Mouse (Mus musculus): ENCODE measurements around the gene Pgbd5. TPM values are rescaled to one million over a fixed set of nuclear protein-coding genes. Genes with fewer than 3 reads are reported as not detected.

Gene Pgbd5
- total and polyA plus RNA-seq, 3 experiments = 0.89 to 3.9 (median 3.1) TPM

- H3K9ac ChIP-seq (ENCODE audit: insufficient read depth, low read depth) = no peak overlapping the region
- no peak overlapping the region for H3K4me3 ChIP-seq (replicated peaks in 1 of 3; ENCODE audit: low read depth in 2 of 3, low read length in 2 of 3, poor library complexity in 1 of 3)
- no peaks in the 10 kb centered on the region for H3K79me2 ChIP-seq (replicated peaks; ENCODE audit: control insufficient read depth, extremely low read depth, insufficient read depth, poor library complexity, severe bottlenecking)
- H3K36me3 ChIP-seq (replicated peaks in 1 of 2; ENCODE audit: control insufficient read depth in 1 of 2, insufficient read depth in 1 of 2, low read length in 1 of 2) = no peaks in the 10 kb centered on the region
- TF ChIP-seq ZKSCAN1 (IDR thresholded peaks at IDR 0.05; ENCODE audit: borderline replicate concordance, low read depth, low read length) = no peak
- no peak for TF ChIP-seq SMC3 (IDR thresholded peaks at IDR 0.05; ENCODE audit: low read depth, low read length)
- TF ChIP-seq E2F4 (IDR thresholded peaks at IDR 0.05; ENCODE audit: insufficient replicate concordance, low read depth, low read length) = no peak
- no peak for TF ChIP-seq MYC (IDR thresholded peaks at IDR 0.05; ENCODE audit: low read depth, low read length)
- TF ChIP-seq JUND (conservative IDR thresholded peaks at IDR 0.05; ENCODE audit: low read depth, low read length) = no peak
- TF ChIP-seq ETS1 (conservative IDR thresholded peaks at IDR 0.05; ENCODE audit: low read depth, low read length) = no peak
- TF ChIP-seq POLR2A (IDR thresholded peaks at IDR 0.05; ENCODE audit: low read depth, low read length) = no peak
- no peak for TF ChIP-seq IRF4 (IDR thresholded peaks at IDR 0.05; ENCODE audit: low read depth, low read length)
- TF ChIP-seq NELFE (IDR thresholded peaks at IDR 0.05; ENCODE audit: low read depth, low read length) = no peak
- TF ChIP-seq CTCF (conservative IDR thresholded peaks at IDR 0.05 in 1 of 2, IDR thresholded peaks at IDR 0.05 in 1 of 2; ENCODE audit: low read depth in 2 of 2, low read length in 2 of 2) = no peak
- TF ChIP-seq ZMIZ1 (IDR thresholded peaks at IDR 0.05; ENCODE audit: low read depth, low read length) = no peak
- no peak for TF ChIP-seq CHD1 (IDR thresholded peaks at IDR 0.05; ENCODE audit: low read depth, low read length)
- TF ChIP-seq RAD21 (IDR thresholded peaks at IDR 0.05; ENCODE audit: low read depth, low read length) = no peak
- no peak for TF ChIP-seq PAX5 (IDR thresholded peaks at IDR 0.05; ENCODE audit: low read length)
- no peak for TF ChIP-seq MAZ (IDR thresholded peaks at IDR 0.05; ENCODE audit: low read depth, low read length)
- TF ChIP-seq ELF1 (IDR thresholded peaks at IDR 0.05; ENCODE audit: low read depth, low read length) = no peak
- no peak for TF ChIP-seq JUN (IDR thresholded peaks at IDR 0.05; ENCODE audit: insufficient read depth, low read depth, low read length)
- no peak for TF ChIP-seq MAX (IDR thresholded peaks at IDR 0.05; ENCODE audit: low read length)
- TF ChIP-seq TCF12 (IDR thresholded peaks at IDR 0.05; ENCODE audit: low read depth, low read length) = no peak
- no peak for TF ChIP-seq RCOR1 (conservative IDR thresholded peaks at IDR 0.05; ENCODE audit: low read depth, low read length)
- H3K4me2 ChIP-seq (ENCODE audit: insufficient read depth, low read depth, poor library complexity, severe bottlenecking) = no peak overlapping the region
- in situ Hi-C loops (cut with MboI; ENCODE audit: low pct_ligation_motif_present, low pct_unique_long_range_greater_than_20kb, low sequenced_read_pairs) (no loop called here), dilution Hi-C loops (cut with MboI; ENCODE audit: extremely low pct_ligation_motif_present, extremely low pct_unique_long_range_greater_than_20kb, low sequenced_read_pairs) (no loop called here)
- H3K9me3 ChIP-seq (replicated peaks; ENCODE audit: low read length) = peaks cover 2% of the 10 kb centered on the region
- peaks cover 0 to 2% of the 10 kb centered on the region in 2 experiments; a peak in 1 of 4 replicates for H3K4me1 ChIP-seq (ENCODE audit: control insufficient read depth in 1 of 2, insufficient read depth in 2 of 2)
- H3K27ac ChIP-seq (ENCODE audit: insufficient read depth, low read depth) = no peak overlapping the region
- H3K27me3 ChIP-seq (replicated peaks) = peaks cover 75% of the 10 kb centered on the region
- DNase-seq (ENCODE audit: extremely low read depth) = no peak
Observed at GRCm38 (mm10) chr8:124463111-124463510, 23.7 kb upstream of the Pgbd5 start.

GRCm38 (mm10) chr8:124462192-124462591, 22.7 kb upstream of the Pgbd5 start:
- no peak for TF ChIP-seq ZC3H11A (IDR thresholded peaks at IDR 0.05; ENCODE audit: low read depth, low read length)
- TF ChIP-seq PAX5 (IDR thresholded peaks at IDR 0.05; ENCODE audit: low read length) = no peak
- no peak for TF ChIP-seq ZMIZ1 (IDR thresholded peaks at IDR 0.05; ENCODE audit: low read depth, low read length)
- peaks cover 2% of the 10 kb centered on the region for H3K9me3 ChIP-seq (replicated peaks; ENCODE audit: low read length)
- no peaks in the 10 kb centered on the region for H3K36me3 ChIP-seq (replicated peaks in 1 of 2; ENCODE audit: control insufficient read depth in 1 of 2, insufficient read depth in 1 of 2, low read length in 1 of 2)
- H3K9ac ChIP-seq (ENCODE audit: insufficient read depth, low read depth) = no peak overlapping the region
- peaks cover 71% of the 10 kb centered on the region for H3K27me3 ChIP-seq (replicated peaks)
- peaks cover 0 to 2% of the 10 kb centered on the region in 2 experiments; a peak in 1 of 4 replicates for H3K4me1 ChIP-seq (ENCODE audit: control insufficient read depth in 1 of 2, insufficient read depth in 2 of 2)
- dilution Hi-C loops (cut with MboI; ENCODE audit: extremely low pct_ligation_motif_present, extremely low pct_unique_long_range_greater_than_20kb, low sequenced_read_pairs) = no loop called here
- H3K4me2 ChIP-seq (ENCODE audit: insufficient read depth, low read depth, poor library complexity, severe bottlenecking) = no peak overlapping the region
- no peaks in the 10 kb centered on the region for H3K79me2 ChIP-seq (replicated peaks; ENCODE audit: control insufficient read depth, extremely low read depth, insufficient read depth, poor library complexity, severe bottlenecking)
- no peak overlapping the region for H3K4me3 ChIP-seq (replicated peaks in 1 of 3; ENCODE audit: low read depth in 2 of 3, low read length in 2 of 3, poor library complexity in 1 of 3)
- H3K27ac ChIP-seq (ENCODE audit: insufficient read depth, low read depth) = no peak overlapping the region
- DNase-seq (ENCODE audit: extremely low read depth) = no peak
- in situ Hi-C loops (cut with MboI; ENCODE audit: low pct_ligation_motif_present, low pct_unique_long_range_greater_than_20kb, low sequenced_read_pairs) = no loop called here

All from CH12.LX (cell line).